23 mouse cellular contexts compared by ENCODE assay signal in the genomic region with DNA sequence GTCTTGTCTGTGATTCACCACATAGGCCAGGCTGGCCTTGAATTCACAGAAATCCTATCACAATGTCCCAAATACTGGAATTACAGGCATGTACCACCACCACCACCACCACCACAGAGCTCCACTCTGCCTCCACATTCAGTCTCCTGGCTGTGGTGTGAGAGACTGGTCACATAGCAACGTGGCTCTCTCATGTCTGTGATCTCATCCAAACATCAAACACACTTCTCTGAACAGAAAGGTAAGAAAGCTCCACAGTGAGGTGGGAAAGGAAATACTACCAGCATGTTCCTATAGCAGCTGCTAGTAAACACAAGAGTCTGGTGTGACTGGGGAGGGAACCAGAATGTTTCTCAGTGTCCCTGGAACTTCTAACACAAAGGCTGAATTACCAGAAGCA. TPM values are rescaled to one million over a fixed set of nuclear protein-coding genes. Genes with fewer than 3 reads are reported as not detected.
DNase-seq lines count a peak whose midpoint lies in the region; ATAC-seq and TF ChIP-seq lines count a peak whose summit lies in the region.
"Had no signal": no experiment of that assay in that cellular context is flagged by ENCODE, and none has a peak within 500 bp of the region (broad histone marks: within the 10 kb centered on the region; RNA-seq: fewer than 3 reads in every experiment).

No protein-coding gene starts in this region.

- no peaks in the 10 kb centered on the region for H3K4me1 ChIP-seq in heart, adult 2 months (ENCODE audit: control insufficient read depth, insufficient read depth, low read length)
- peaks cover 3% of the 10 kb centered on the region; the same call in 1 of the 2 replicates for H3K4me1 ChIP-seq in megakaryocyte, embryonic 14.5 days
- H3K4me1 ChIP-seq: embryonic facial prominence, embryonic 10.5 days; embryonic facial prominence, embryonic 15.5 days; forebrain, embryonic 12.5 days; neural tube, embryonic 15.5 days had no signal

- peak; percentile 44 for DNase-seq in heart, adult 11 months
- DNase-seq in heart, adult 2 months = no peak
- peak; percentile 11 for DNase-seq in lung, postnatal 36 days
- no peak for DNase-seq in layer of hippocampus, adult 2 months (ENCODE audit: low spot score in 2 of 2)
- DNase-seq: adrenal gland, postnatal 10 days; cerebellum, adult 8-10 months; cerebellum, postnatal 25 days; forebrain, postnatal 0 days; heart, postnatal 14 days; kidney, adult 18-20 months; kidney, postnatal 25 days; midbrain, embryonic 14.5 days; right cerebral cortex, postnatal 25 days had no signal

- TF ChIP-seq EP300 in heart, adult 2 months (IDR thresholded peaks at IDR 0.05; ENCODE audit: insufficient read depth, low read depth, low read length) = no peak

- H3K27me3 ChIP-seq in heart, adult 2 months (ENCODE audit: control insufficient read depth, insufficient read depth, low read length) = no peaks in the 10 kb centered on the region
- peaks cover 3% of the 10 kb centered on the region for H3K27me3 ChIP-seq in megakaryocyte, embryonic 14.5 days (replicated peaks)
- H3K27me3 ChIP-seq: embryonic facial prominence, embryonic 15.5 days; forebrain, embryonic 12.5 days; kidney, embryonic 15.5 days; limb, embryonic 13.5 days; neural tube, embryonic 15.5 days had no signal

- no peaks in the 10 kb centered on the region for H3K79me2 ChIP-seq in heart, adult 2 months (replicated peaks; ENCODE audit: control insufficient read depth, insufficient read depth, low read length)

- no peak for TF ChIP-seq CTCF in heart, adult 2 months (IDR thresholded peaks at IDR 0.05)
- no peak for TF ChIP-seq CTCF in layer of hippocampus, adult 2 months (conservative IDR thresholded peaks at IDR 0.05)

- intact Hi-C loops in heart, adult 2 months (cut with DNase I) = no loop called here

- H3K4me3 ChIP-seq in heart, adult 2 months = no peak overlapping the region
- H3K4me3 ChIP-seq in megakaryocyte, embryonic 14.5 days (replicated peaks) = peak overlapping the region; percentile 34
- no peak overlapping the region for H3K4me3 ChIP-seq in layer of hippocampus, adult 2 months
- H3K4me3 ChIP-seq: embryonic facial prominence, embryonic 10.5 days; embryonic facial prominence, embryonic 15.5 days; forebrain, embryonic 12.5 days; kidney, embryonic 15.5 days; limb, embryonic 13.5 days; neural tube, embryonic 15.5 days had no signal

- no peaks in the 10 kb centered on the region for H3K36me3 ChIP-seq in heart, adult 2 months (ENCODE audit: control insufficient read depth, insufficient read depth, low read length)
- no peaks in the 10 kb centered on the region for H3K36me3 ChIP-seq in megakaryocyte, embryonic 14.5 days (replicated peaks; ENCODE audit: low read length)
- H3K36me3 ChIP-seq: embryonic facial prominence, embryonic 10.5 days; embryonic facial prominence, embryonic 15.5 days; forebrain, embryonic 12.5 days; kidney, embryonic 15.5 days; limb, embryonic 13.5 days; neural tube, embryonic 15.5 days had no signal

- no peak for ATAC-seq in megakaryocyte, adult 5-6 weeks (ENCODE audit: poor library complexity, severe bottlenecking)
- ATAC-seq in megakaryocyte-erythroid progenitor cell, adult 5-6 weeks (replicated peaks; ENCODE audit: low FRiP score, low TSS enrichment, poor library complexity, severe bottlenecking) = no peak
- ATAC-seq: forebrain, postnatal 0 days; hindbrain, embryonic 16.5 days had no signal

- no peak overlapping the region for H3K9ac ChIP-seq in heart, adult 2 months (ENCODE audit: low read depth, low read length)
- H3K9ac ChIP-seq: embryonic facial prominence, embryonic 15.5 days; forebrain, embryonic 12.5 days; forebrain, postnatal 0 days; kidney, embryonic 15.5 days; limb, embryonic 13.5 days; neural tube, embryonic 15.5 days had no signal

- TF ChIP-seq POLR2A in heart, adult 2 months (IDR thresholded peaks at IDR 0.05; ENCODE audit: insufficient read depth, low read depth, low read length) = no peak

- no peaks in the 10 kb centered on the region for H3K9me3 ChIP-seq in megakaryocyte, embryonic 14.5 days
- H3K9me3 ChIP-seq: embryonic facial prominence, embryonic 10.5 days; embryonic facial prominence, embryonic 15.5 days; forebrain, embryonic 12.5 days; kidney, embryonic 15.5 days; limb, embryonic 13.5 days; neural tube, embryonic 15.5 days had no signal

- H3K27ac ChIP-seq in heart, adult 2 months = no peak overlapping the region
- no peak overlapping the region for H3K27ac ChIP-seq in layer of hippocampus, adult 2 months
- H3K27ac ChIP-seq: embryonic facial prominence, embryonic 10.5 days; embryonic facial prominence, embryonic 15.5 days; forebrain, embryonic 12.5 days; kidney, embryonic 15.5 days; limb, embryonic 13.5 days; neural tube, embryonic 15.5 days had no signal

- WGBS in heart, adult 2 months = 55% methylated on average over 1 of the region's 1 CpGs

RNA-seq across cellular contexts. Expression of gene Sinhcaf, which starts 15.0 kb away (rescaled TPM):
- total RNA-seq in heart, adult 2 months (2021) = 1 to 10 TPM; 2.7 to 5.0 TPM
- 1.3 and 2.1 TPM in 2 replicates for polyA plus RNA-seq in heart, adult 2 months (2012; rRNA removed)
- polyA plus RNA-seq in megakaryocyte, embryonic 14.5 days (2012; ENCODE audit: insufficient read depth, low replicate concordance) = 5.2 and 13.1 TPM in 2 replicates
- 12.4 and 16.8 TPM in 2 replicates for total RNA-seq in megakaryocyte, adult 5-6 weeks (2015)
- total RNA-seq in megakaryocyte, adult 5-6 weeks (2017) = 31.7 and 33.8 TPM in 2 replicates
- 1 to 10 TPM; 2.8 to 3.3 TPM for total RNA-seq in layer of hippocampus, adult 2 months (2021)
- 32.1 and 46.3 TPM in 2 replicates for total RNA-seq in megakaryocyte-erythroid progenitor cell, adult 5-6 weeks (2014; fragmentation: Nextera tagmentation)
- 134 and 160 TPM in 2 replicates for total RNA-seq in megakaryocyte-erythroid progenitor cell, adult 5-6 weeks (2017)

Comparison
In these comparisons a context has a peak if more than half of its experiments do, and no peak if none do; other contexts are left out.
1. DNase-seq: peak in heart, adult 11 months (single experiment) and lung, postnatal 36 days (single experiment); none in heart, adult 2 months (0 of 2) and layer of hippocampus, adult 2 months (0 of 2).